Mouse (Mus musculus): ENCODE results near the gene Akp3. TPM values are rescaled to one million over a fixed set of nuclear protein-coding genes. Genes with fewer than 3 reads are reported as not detected.

Akp3 gene
- polyA plus RNA-seq, 1 experiment from 2014 or later = not detected

GRCm38 (mm10) chr1:87111719-87112354 lies 12.9 kb upstream of the Akp3 start:
- ATAC-seq (ENCODE audit: insufficient read depth, low FRiP score, low read depth) = no peak
- no peaks in the 10 kb centered on the region for H3K36me3 ChIP-seq
- no peak overlapping the region for H3K9ac ChIP-seq
- 45% methylated on average over 9 of the region's 9 CpGs for WGBS
- H3K4me2 ChIP-seq = no peak overlapping the region
- no peak overlapping the region for H3K4me3 ChIP-seq (replicated peaks)
- H3K27ac ChIP-seq = no peak overlapping the region
- no peaks in the 10 kb centered on the region for H3K4me1 ChIP-seq
- H3K9me3 ChIP-seq = no peaks in the 10 kb centered on the region
- H3K27me3 ChIP-seq (replicated peaks) = no peaks in the 10 kb centered on the region

DNA sequence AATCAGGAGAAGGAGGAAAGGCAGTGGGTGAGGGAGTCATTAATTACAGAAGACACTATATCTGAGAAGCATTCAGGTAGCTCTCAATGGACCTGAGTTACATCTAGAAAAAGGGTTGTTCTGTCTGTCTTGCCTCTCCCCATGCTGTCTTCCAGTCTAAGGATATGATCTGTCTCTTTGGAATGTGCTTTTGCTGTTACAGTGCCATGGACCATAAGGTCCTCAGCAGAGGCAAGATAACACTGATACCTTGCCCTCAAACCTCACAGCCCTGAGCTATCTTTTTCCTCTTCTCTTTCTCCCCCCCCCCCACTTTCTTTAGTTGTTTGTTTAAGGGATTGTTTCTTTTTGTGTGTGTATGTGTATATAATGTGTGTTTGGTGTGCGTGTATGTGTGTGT lies 10.0 kb upstream of the Akp3 start:
- H3K27me3 ChIP-seq (replicated peaks) = no peaks in the 10 kb centered on the region
- no peak for ATAC-seq (ENCODE audit: insufficient read depth, low FRiP score, low read depth)
- H3K9me3 ChIP-seq = no peaks in the 10 kb centered on the region
- no peaks in the 10 kb centered on the region for H3K4me1 ChIP-seq
- H3K4me3 ChIP-seq (replicated peaks) = no peak overlapping the region
- 75% methylated on average over 1 of the region's 1 CpGs for WGBS
- no peaks in the 10 kb centered on the region for H3K36me3 ChIP-seq
- H3K4me2 ChIP-seq = no peak overlapping the region
- no peak overlapping the region for H3K9ac ChIP-seq
- no peak overlapping the region for H3K27ac ChIP-seq

DNA sequence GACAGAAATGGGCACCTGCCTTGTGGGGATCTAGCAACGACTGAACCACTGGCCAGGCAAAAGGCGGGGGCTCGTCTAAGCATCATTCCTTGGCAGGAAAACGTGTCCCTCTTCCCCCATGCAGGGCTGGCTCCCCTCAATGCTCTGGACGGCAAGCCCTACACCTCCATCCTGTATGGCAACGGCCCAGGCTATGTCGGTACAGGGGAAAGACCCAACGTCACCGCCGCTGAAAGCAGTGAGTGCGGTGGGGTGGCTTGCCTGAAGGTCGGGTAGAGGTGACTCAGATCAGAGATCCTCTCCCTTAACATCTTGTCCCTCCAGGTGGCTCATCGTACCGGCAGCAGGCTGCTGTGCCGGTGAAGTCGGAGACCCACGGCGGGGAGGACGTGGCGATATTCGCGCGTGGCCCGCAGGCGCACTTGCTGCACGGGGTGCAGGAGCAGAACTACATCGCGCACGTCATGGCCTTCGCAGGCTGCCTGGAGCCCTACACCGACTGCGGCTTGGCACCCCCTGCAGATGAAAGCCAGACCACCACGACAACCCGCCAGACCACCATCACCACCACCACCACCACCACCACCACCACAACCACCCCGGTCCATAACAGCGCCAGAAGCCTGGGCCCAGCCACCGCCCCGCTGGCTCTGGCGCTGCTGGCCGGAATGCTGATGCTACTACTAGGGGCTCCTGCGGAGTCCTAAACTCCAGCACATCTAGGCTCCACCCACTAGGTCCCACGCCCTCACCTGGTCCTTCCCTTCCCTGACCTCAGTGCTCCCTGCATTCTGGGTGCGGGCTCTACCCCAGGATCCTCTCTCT lies 2.6 kb downstream of the Akp3 start:
- peaks cover 33% of the 10 kb centered on the region for H3K27me3 ChIP-seq (replicated peaks)
- 11% methylated on average over 43 of the region's 43 CpGs for WGBS
- no peak for ATAC-seq (ENCODE audit: insufficient read depth, low FRiP score, low read depth)
- H3K36me3 ChIP-seq = no peaks in the 10 kb centered on the region
- no peak overlapping the region for H3K9ac ChIP-seq
- no peak overlapping the region for H3K4me2 ChIP-seq
- no peaks in the 10 kb centered on the region for H3K9me3 ChIP-seq
- no peak overlapping the region for H3K4me3 ChIP-seq (replicated peaks)
- no peak overlapping the region for H3K27ac ChIP-seq
- no peaks in the 10 kb centered on the region for H3K4me1 ChIP-seq

GRCm38 (mm10) chr1:87131803-87132202 lies 7.0 kb downstream of the Akp3 start:
- Histone ChIP-seq H3K4me1 (no peaks in the 10 kb centered on the region), H3K4me3 (replicated peaks) (no peak overlapping the region), H3K4me2 (no peak overlapping the region), H3K9ac (no peak overlapping the region), H3K9me3 (no peaks in the 10 kb centered on the region), H3K36me3 (no peaks in the 10 kb centered on the region), H3K27me3 (replicated peaks) (peaks cover 25% of the 10 kb centered on the region), H3K27ac (no peak overlapping the region)
- ATAC-seq (ENCODE audit: insufficient read depth, low FRiP score, low read depth) = no peak
- WGBS = 76% methylated on average over 4 of the region's 4 CpGs

- 86% methylated on average over 4 of the region's 4 CpGs for WGBS
- no peak overlapping the region for H3K27ac ChIP-seq
Measured at GRCm38 (mm10) chr1:87141550-87141949, 16.8 kb downstream of the Akp3 start.

GRCm38 (mm10) chr1:87142456-87142855 lies 17.7 kb downstream of the Akp3 start:
- Histone ChIP-seq H3K27me3 (replicated peaks) (no peaks in the 10 kb centered on the region), H3K9me3 (no peaks in the 10 kb centered on the region), H3K9ac (no peak overlapping the region), H3K4me1 (no peaks in the 10 kb centered on the region), H3K4me3 (replicated peaks) (no peak overlapping the region), H3K27ac (no peak overlapping the region), H3K36me3 (no peaks in the 10 kb centered on the region), H3K4me2 (no peak overlapping the region)
- no peak for ATAC-seq (ENCODE audit: insufficient read depth, low FRiP score, low read depth)
- WGBS = 46% methylated on average over 9 of the region's 9 CpGs

More at GRCm38 (mm10) chr1:87141550-87141949, 16.8 kb downstream of the Akp3 start:
- Histone ChIP-seq H3K4me2 (no peak overlapping the region), H3K4me1 (no peaks in the 10 kb centered on the region), H3K36me3 (no peaks in the 10 kb centered on the region), H3K9me3 (no peaks in the 10 kb centered on the region), H3K27me3 (replicated peaks) (no peaks in the 10 kb centered on the region), H3K4me3 (replicated peaks) (no peak overlapping the region), H3K9ac (no peak overlapping the region)
- no peak for ATAC-seq (ENCODE audit: insufficient read depth, low FRiP score, low read depth)

- Histone ChIP-seq H3K36me3 (no peaks in the 10 kb centered on the region), H3K9ac (no peak overlapping the region), H3K27me3 (replicated peaks) (no peaks in the 10 kb centered on the region), H3K4me2 (no peak overlapping the region), H3K4me3 (replicated peaks) (no peak overlapping the region), H3K4me1 (no peaks in the 10 kb centered on the region), H3K27ac (no peak overlapping the region), H3K9me3 (no peaks in the 10 kb centered on the region)
- no peak for ATAC-seq (ENCODE audit: insufficient read depth, low FRiP score, low read depth)
- 68% methylated on average over 10 of the region's 10 CpGs for WGBS
Measured at GRCm38 (mm10) chr1:87143141-87143540, 18.4 kb downstream of the Akp3 start.

- Histone ChIP-seq H3K27me3 (replicated peaks) (peaks cover 48% of the 10 kb centered on the region), H3K4me1 (peaks cover 8% of the 10 kb centered on the region), H3K4me3 (replicated peaks) (no peak overlapping the region), H3K4me2 (no peak overlapping the region), H3K9ac (no peak overlapping the region), H3K9me3 (no peaks in the 10 kb centered on the region), H3K36me3 (no peaks in the 10 kb centered on the region), H3K27ac (no peak overlapping the region)
- 46% methylated on average over 13 of the region's 13 CpGs for WGBS
- ATAC-seq (ENCODE audit: insufficient read depth, low FRiP score, low read depth) = no peak
Measured at GRCm38 (mm10) chr1:87149422-87149821, 24.6 kb downstream of the Akp3 start.

- WGBS = 70% methylated on average over 6 of the region's 6 CpGs
- H3K27ac ChIP-seq = no peak overlapping the region
- no peak for ATAC-seq (ENCODE audit: insufficient read depth, low FRiP score, low read depth)
- H3K27me3 ChIP-seq (replicated peaks) = peaks cover 66% of the 10 kb centered on the region
- H3K9me3 ChIP-seq = no peaks in the 10 kb centered on the region
- no peak overlapping the region for H3K9ac ChIP-seq
- peaks cover 26% of the 10 kb centered on the region for H3K4me1 ChIP-seq
- H3K36me3 ChIP-seq = no peaks in the 10 kb centered on the region
- no peak overlapping the region for H3K4me2 ChIP-seq
- no peak overlapping the region for H3K4me3 ChIP-seq (replicated peaks)
Measured at GRCm38 (mm10) chr1:87151286-87151685, 26.5 kb downstream of the Akp3 start.

GRCm38 (mm10) chr1:87153776-87154500 lies 29.2 kb downstream of the Akp3 start:
- H3K9ac ChIP-seq = no peak overlapping the region
- no peaks in the 10 kb centered on the region for H3K36me3 ChIP-seq
- peak overlapping the region; percentile 74 for H3K4me2 ChIP-seq
- 1% methylated on average over 69 of the region's 72 CpGs for WGBS
- H3K27me3 ChIP-seq (replicated peaks) = peaks cover 91% of the 10 kb centered on the region
- peaks cover 27% of the 10 kb centered on the region for H3K4me1 ChIP-seq
- peak overlapping the region; percentile 38 for H3K4me3 ChIP-seq (replicated peaks)
- H3K9me3 ChIP-seq = no peaks in the 10 kb centered on the region
- H3K27ac ChIP-seq = no peak overlapping the region
- no peak for ATAC-seq (ENCODE audit: insufficient read depth, low FRiP score, low read depth)

- no peak for ATAC-seq (ENCODE audit: insufficient read depth, low FRiP score, low read depth)
- peak overlapping the region; percentile 74 for H3K4me2 ChIP-seq
- H3K27me3 ChIP-seq (replicated peaks) = peaks cover 91% of the 10 kb centered on the region
Measured at GRCm38 (mm10) chr1:87154501-87155120, 29.8 kb downstream of the Akp3 start.

More at GRCm38 (mm10) chr1:87154501-87155120, 29.8 kb downstream of the Akp3 start:
- 2% methylated on average over 58 of the region's 58 CpGs for WGBS
- peak overlapping the region; percentile 38 for H3K4me3 ChIP-seq (replicated peaks)
- peaks cover 27% of the 10 kb centered on the region for H3K4me1 ChIP-seq
- H3K9ac ChIP-seq = no peak overlapping the region
- H3K36me3 ChIP-seq = no peaks in the 10 kb centered on the region
- H3K9me3 ChIP-seq = no peaks in the 10 kb centered on the region
- H3K27ac ChIP-seq = no peak overlapping the region

All from stomach, embryonic 15.5 days (tissue).